Mouse (Mus musculus): ENCODE measurements around the gene Cntnap2. TPM values are rescaled to one million over a fixed set of nuclear protein-coding genes. Genes with fewer than 3 reads are reported as not detected.

Cntnap2 gene
- total and polyA plus RNA-seq, 2 experiments, result not detected

DNA sequence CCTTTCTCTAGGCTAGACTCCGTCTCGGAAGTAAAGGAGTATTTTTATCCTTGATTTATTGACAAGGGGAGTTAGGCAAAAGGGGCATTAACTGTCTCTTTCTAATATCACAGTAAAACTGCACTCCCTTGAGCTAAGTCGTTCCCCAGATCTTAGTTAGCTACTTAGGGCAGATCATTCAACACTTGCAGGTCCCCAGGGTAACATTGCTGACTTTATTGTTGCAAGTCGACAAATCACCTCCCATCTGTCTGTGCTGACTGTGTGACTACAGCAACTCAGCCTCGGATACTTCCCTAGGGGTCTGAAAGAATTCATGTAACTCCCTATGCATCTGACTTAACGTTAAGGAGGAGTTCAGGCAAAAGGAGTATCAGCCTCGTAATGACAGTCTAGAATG is 1865.6 kb downstream of the Cntnap2 start:
- no peaks in the 10 kb centered on the region for H3K36me3 ChIP-seq (ENCODE audit: control insufficient read depth, insufficient read depth, low read length)
- H3K27me3 ChIP-seq (ENCODE audit: control insufficient read depth, insufficient read depth, low read length), result no peaks in the 10 kb centered on the region
- 67% methylated on average over 7 of the region's 7 CpGs for WGBS
- H3K79me2 ChIP-seq (ENCODE audit: control insufficient read depth, insufficient read depth, low read length), result no peaks in the 10 kb centered on the region
- no peak overlapping the region for H3K4me3 ChIP-seq (ENCODE audit: insufficient read depth, low read depth, low read length)
- no peak overlapping the region for H3K27ac ChIP-seq (replicated peaks; ENCODE audit: insufficient read depth, low read depth, low read length)
- DNase-seq (ENCODE audit: extremely low read depth, low read depth, low spot score), result no peak
- H3K9ac ChIP-seq (ENCODE audit: low read depth, low read length), result no peak overlapping the region
- no peak for TF ChIP-seq POLR2A (IDR thresholded peaks at IDR 0.05; ENCODE audit: extremely low read depth, insufficient read depth, low read length)
- no peak for TF ChIP-seq CTCF (IDR thresholded peaks at IDR 0.05; ENCODE audit: low read depth, low read length)
- H3K4me1 ChIP-seq (ENCODE audit: control insufficient read depth, insufficient read depth, low read length), result no peaks in the 10 kb centered on the region

DNA sequence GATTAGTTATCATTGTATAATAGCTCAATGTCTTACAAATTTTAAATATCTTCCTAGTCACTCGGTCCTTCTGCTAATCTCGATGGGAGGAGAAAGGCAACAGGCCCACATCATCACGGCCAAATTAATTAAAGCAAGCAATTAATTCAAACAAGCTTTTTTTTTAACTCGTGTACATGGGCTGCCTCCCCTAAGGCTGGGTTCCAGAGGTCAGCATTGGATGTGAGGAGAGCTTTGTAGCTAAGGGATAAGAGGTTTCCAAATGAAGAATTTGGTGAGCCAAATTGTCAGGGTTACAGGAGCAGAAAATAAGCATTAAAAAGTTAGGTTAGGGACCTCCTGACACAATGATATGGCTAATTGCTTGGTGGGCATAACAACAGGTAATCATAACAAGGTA is 1886.5 kb downstream of the Cntnap2 start:
- no peaks in the 10 kb centered on the region for H3K79me2 ChIP-seq (ENCODE audit: control insufficient read depth, insufficient read depth, low read length)
- no peak overlapping the region for H3K27ac ChIP-seq (replicated peaks; ENCODE audit: insufficient read depth, low read depth, low read length)
- DNase-seq (ENCODE audit: extremely low read depth, low read depth, low spot score), result no peak
- H3K4me1 ChIP-seq (ENCODE audit: control insufficient read depth, insufficient read depth, low read length), result no peaks in the 10 kb centered on the region
- TF ChIP-seq CTCF (IDR thresholded peaks at IDR 0.05; ENCODE audit: low read depth, low read length) (no peak), POLR2A (IDR thresholded peaks at IDR 0.05; ENCODE audit: extremely low read depth, insufficient read depth, low read length) (no peak)
- H3K27me3 ChIP-seq (ENCODE audit: control insufficient read depth, insufficient read depth, low read length), result no peaks in the 10 kb centered on the region
- H3K9ac ChIP-seq (ENCODE audit: low read depth, low read length), result no peak overlapping the region
- 70% methylated on average over 4 of the region's 4 CpGs for WGBS
- no peak overlapping the region for H3K4me3 ChIP-seq (ENCODE audit: insufficient read depth, low read depth, low read length)
- H3K36me3 ChIP-seq (ENCODE audit: control insufficient read depth, insufficient read depth, low read length), result no peaks in the 10 kb centered on the region

DNA sequence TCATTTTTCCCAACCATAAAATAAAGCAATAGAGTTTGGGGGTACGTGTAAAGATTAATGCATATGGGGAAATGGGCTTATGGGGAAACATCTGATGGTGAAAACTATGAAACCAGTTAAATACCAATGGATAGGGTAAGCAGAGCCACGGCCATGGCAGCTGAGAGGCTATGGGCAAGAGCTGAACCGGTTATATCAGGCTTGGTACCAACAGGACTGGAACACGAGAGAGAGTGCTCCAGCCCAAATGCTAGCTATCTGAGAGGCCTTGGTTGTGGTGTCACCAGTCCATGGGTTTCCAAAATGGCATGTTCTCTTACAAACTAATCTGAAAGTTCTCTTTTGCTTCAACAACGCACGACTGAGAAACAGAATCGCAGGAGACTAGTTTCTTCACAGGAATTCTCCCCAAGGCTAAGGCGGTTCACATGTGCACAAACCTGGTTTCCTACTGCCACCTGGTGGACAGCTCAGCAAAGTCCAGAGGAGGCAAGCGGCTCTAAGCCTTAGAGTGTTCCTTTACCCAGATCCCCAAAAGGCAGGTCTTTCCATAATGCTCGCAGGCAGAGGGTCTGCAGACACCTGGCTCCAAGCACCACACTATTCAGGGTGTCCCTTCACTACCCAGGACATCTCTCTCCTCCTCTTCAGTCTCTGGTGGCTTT is 1902.0 kb downstream of the Cntnap2 start:
- Histone ChIP-seq H3K36me3 (ENCODE audit: control insufficient read depth, insufficient read depth, low read length) (no peaks in the 10 kb centered on the region), H3K27me3 (ENCODE audit: control insufficient read depth, insufficient read depth, low read length) (no peaks in the 10 kb centered on the region), H3K4me3 (ENCODE audit: insufficient read depth, low read depth, low read length) (no peak overlapping the region), H3K9ac (ENCODE audit: low read depth, low read length) (no peak overlapping the region), H3K4me1 (ENCODE audit: control insufficient read depth, insufficient read depth, low read length) (no peaks in the 10 kb centered on the region), H3K27ac (replicated peaks; ENCODE audit: insufficient read depth, low read depth, low read length) (no peak overlapping the region), H3K79me2 (ENCODE audit: control insufficient read depth, insufficient read depth, low read length) (no peaks in the 10 kb centered on the region)
- 27% methylated on average over 10 of the region's 10 CpGs for WGBS
- DNase-seq (ENCODE audit: extremely low read depth, low read depth, low spot score), result peak; percentile 28
- no peak for TF ChIP-seq POLR2A (IDR thresholded peaks at IDR 0.05; ENCODE audit: extremely low read depth, insufficient read depth, low read length)
- TF ChIP-seq CTCF (IDR thresholded peaks at IDR 0.05; ENCODE audit: low read depth, low read length), result peak; percentile 79

DNA sequence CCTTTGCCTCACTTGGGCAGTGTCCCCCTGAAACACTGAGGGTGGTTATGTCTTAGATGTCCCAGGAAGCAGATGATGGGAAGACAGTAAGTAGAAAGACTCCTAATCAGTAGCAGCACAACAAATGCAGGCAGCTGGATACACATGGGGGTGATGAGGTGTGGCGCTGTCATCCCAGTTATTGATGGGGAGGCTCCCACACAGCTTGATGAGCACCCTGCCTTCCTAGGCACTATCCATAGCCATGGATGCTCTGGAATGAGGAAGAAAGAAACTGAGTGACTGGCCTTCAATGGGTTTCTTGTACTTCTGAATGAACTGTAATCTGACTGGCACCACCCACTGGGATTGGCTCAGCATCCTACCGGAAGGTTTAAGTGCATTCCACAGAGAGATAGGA is 1904.1 kb downstream of the Cntnap2 start:
- H3K27ac ChIP-seq (replicated peaks; ENCODE audit: insufficient read depth, low read depth, low read length), result no peak overlapping the region
- H3K79me2 ChIP-seq (ENCODE audit: control insufficient read depth, insufficient read depth, low read length), result no peaks in the 10 kb centered on the region
- H3K4me1 ChIP-seq (ENCODE audit: control insufficient read depth, insufficient read depth, low read length), result no peaks in the 10 kb centered on the region
- H3K9ac ChIP-seq (ENCODE audit: low read depth, low read length), result no peak overlapping the region
- H3K36me3 ChIP-seq (ENCODE audit: control insufficient read depth, insufficient read depth, low read length), result no peaks in the 10 kb centered on the region
- H3K27me3 ChIP-seq (ENCODE audit: control insufficient read depth, insufficient read depth, low read length), result no peaks in the 10 kb centered on the region
- TF ChIP-seq CTCF (IDR thresholded peaks at IDR 0.05; ENCODE audit: low read depth, low read length), result no peak
- no peak for TF ChIP-seq POLR2A (IDR thresholded peaks at IDR 0.05; ENCODE audit: extremely low read depth, insufficient read depth, low read length)
- no peak for DNase-seq (ENCODE audit: extremely low read depth, low read depth, low spot score)
- 80% methylated on average over 2 of the region's 2 CpGs for WGBS
- H3K4me3 ChIP-seq (ENCODE audit: insufficient read depth, low read depth, low read length), result no peak overlapping the region

DNA sequence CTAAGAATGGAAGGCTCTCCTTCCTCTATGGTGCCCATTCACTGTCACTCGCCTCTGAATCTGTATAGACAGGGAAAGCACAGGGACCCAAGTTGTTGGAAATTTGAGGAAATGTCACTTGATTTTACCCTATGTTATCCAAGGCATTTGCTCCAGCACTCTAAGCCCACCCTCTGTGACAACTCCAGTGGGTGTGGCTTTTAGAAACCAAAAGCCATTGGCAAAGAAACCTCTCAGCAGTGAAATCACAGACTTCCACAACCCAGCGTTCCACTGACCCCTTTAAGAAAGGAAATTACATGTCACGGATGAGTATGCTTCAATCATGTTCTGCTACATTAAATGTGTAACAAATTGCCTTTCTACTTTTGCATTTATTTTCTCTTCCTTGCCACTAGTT is 1904.5 kb downstream of the Cntnap2 start:
- no peak for TF ChIP-seq POLR2A (IDR thresholded peaks at IDR 0.05; ENCODE audit: extremely low read depth, insufficient read depth, low read length)
- TF ChIP-seq CTCF (IDR thresholded peaks at IDR 0.05; ENCODE audit: low read depth, low read length), result no peak

DNA sequence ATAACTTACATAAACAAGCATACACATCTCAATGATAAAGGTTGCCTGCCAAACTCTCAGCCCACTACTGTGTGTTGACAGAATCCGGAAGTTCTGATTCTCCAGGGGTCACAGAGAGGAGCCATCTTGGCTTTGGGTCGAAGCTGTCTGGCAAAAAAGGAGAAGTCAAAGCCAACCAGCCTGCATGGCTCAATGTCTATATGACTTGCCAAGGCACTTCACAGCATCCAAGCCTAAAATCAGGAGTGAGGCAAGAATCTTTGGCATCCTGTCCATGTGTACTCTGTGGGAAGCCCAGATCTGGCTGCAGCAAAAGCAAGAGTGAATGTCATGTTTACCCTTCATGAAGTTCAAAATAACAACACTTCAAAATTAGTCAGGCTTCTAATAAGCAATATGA is 1913.5 kb downstream of the Cntnap2 start:
- Histone ChIP-seq H3K36me3 (ENCODE audit: control insufficient read depth, insufficient read depth, low read length) (no peaks in the 10 kb centered on the region), H3K4me1 (ENCODE audit: control insufficient read depth, insufficient read depth, low read length) (no peaks in the 10 kb centered on the region), H3K27ac (replicated peaks; ENCODE audit: insufficient read depth, low read depth, low read length) (no peak overlapping the region), H3K9ac (ENCODE audit: low read depth, low read length) (no peak overlapping the region), H3K4me3 (ENCODE audit: insufficient read depth, low read depth, low read length) (no peak overlapping the region), H3K27me3 (ENCODE audit: control insufficient read depth, insufficient read depth, low read length) (no peaks in the 10 kb centered on the region), H3K79me2 (ENCODE audit: control insufficient read depth, insufficient read depth, low read length) (no peaks in the 10 kb centered on the region)
- WGBS, result 62% methylated on average over 2 of the region's 2 CpGs
- DNase-seq (ENCODE audit: extremely low read depth, low read depth, low spot score), result peak; percentile 3
- no peak for TF ChIP-seq POLR2A (IDR thresholded peaks at IDR 0.05; ENCODE audit: extremely low read depth, insufficient read depth, low read length)
- no peak for TF ChIP-seq CTCF (IDR thresholded peaks at IDR 0.05; ENCODE audit: low read depth, low read length)

More for the DNA sequence above, 1904.5 kb downstream of the Cntnap2 start:
- WGBS, result 75% methylated on average over 3 of the region's 3 CpGs
- no peaks in the 10 kb centered on the region for H3K79me2 ChIP-seq (ENCODE audit: control insufficient read depth, insufficient read depth, low read length)
- H3K9ac ChIP-seq (ENCODE audit: low read depth, low read length), result no peak overlapping the region
- no peak overlapping the region for H3K4me3 ChIP-seq (ENCODE audit: insufficient read depth, low read depth, low read length)
- no peaks in the 10 kb centered on the region for H3K4me1 ChIP-seq (ENCODE audit: control insufficient read depth, insufficient read depth, low read length)
- no peaks in the 10 kb centered on the region for H3K36me3 ChIP-seq (ENCODE audit: control insufficient read depth, insufficient read depth, low read length)
- DNase-seq (ENCODE audit: extremely low read depth, low read depth, low spot score), result no peak
- no peaks in the 10 kb centered on the region for H3K27me3 ChIP-seq (ENCODE audit: control insufficient read depth, insufficient read depth, low read length)
- no peak overlapping the region for H3K27ac ChIP-seq (replicated peaks; ENCODE audit: insufficient read depth, low read depth, low read length)

All from liver, adult 2 months (tissue).